Mouse (Mus musculus) erythroblast, embryonic 14.5 days (primary cell): ENCODE results near the gene Fscn3.

Experiments
- GATA1 ChIP-seq: IDR thresholded peaks from 2 replicates; pipeline ENCODE4 v1.6.1; 2012; ENCODE audit warnings: low read length, inconsistent platforms, mixed read lengths
- TAL1 ChIP-seq: IDR thresholded peaks from 3 replicates; pipeline ENCODE4 v1.6.1; 2012; ENCODE audit warnings: low read length, inconsistent platforms, mixed read lengths

- TF ChIP-seq GATA1 (no peak), TAL1 (no peak)
Observed at GRCm38 (mm10) chr6:28428290-28428689, 701 bp downstream of the Fscn3 start, which contains the start of gene Gcc1.
